Mouse (Mus musculus) megakaryocyte, embryonic 14.5 days (primary cell): ENCODE data around the gene Cops9. TPM values are rescaled to one million over a fixed set of nuclear protein-coding genes. Genes with fewer than 3 reads are reported as not detected.

Experiments
- H3K27me3 ChIP-seq: replicated peaks from 2 replicates; pipeline ENCODE3; 2012; ENCODE audit warnings: inconsistent platforms
- H3K36me3 ChIP-seq: replicated peaks from 2 replicates; pipeline ENCODE3; 2012; ENCODE audit warnings: low read length, inconsistent platforms, mixed read lengths
- H3K4me1 ChIP-seq: 2 replicates; pipeline ENCODE4 v1.6.1; 2012; ENCODE audit warnings: inconsistent platforms
- H3K4me3 ChIP-seq: replicated peaks from 2 replicates; pipeline ENCODE3; 2012; ENCODE audit warnings: moderate library complexity, mild to moderate bottlenecking, inconsistent platforms
- H3K9me3 ChIP-seq: 2 replicates; pipeline ENCODE4 v1.6.1; 2012; ENCODE audit warnings: inconsistent platforms
- FLI1 ChIP-seq: IDR thresholded peaks from 2 replicates; pipeline ENCODE4 v1.6.1; 2012; ENCODE audit warnings: low read length, inconsistent platforms, mixed read lengths
- GATA1 ChIP-seq: IDR thresholded peaks from 3 replicates; pipeline ENCODE4 v1.6.1; 2012; ENCODE audit warnings: mixed read lengths, low read length, inconsistent platforms, borderline replicate concordance
- polyA plus RNA-seq: library from polyadenylated mRNA; stranded (reverse); fragments of >175 nt; gene quantifications from 2 replicates; pipeline ENCODE4 v1.2.3, GENCODE M21; 2012; ENCODE audit warnings: low replicate concordance; ENCODE audit not compliant: insufficient read depth

Cops9 gene
- polyA plus RNA-seq, 1 experiment: 120 TPM

DNA sequence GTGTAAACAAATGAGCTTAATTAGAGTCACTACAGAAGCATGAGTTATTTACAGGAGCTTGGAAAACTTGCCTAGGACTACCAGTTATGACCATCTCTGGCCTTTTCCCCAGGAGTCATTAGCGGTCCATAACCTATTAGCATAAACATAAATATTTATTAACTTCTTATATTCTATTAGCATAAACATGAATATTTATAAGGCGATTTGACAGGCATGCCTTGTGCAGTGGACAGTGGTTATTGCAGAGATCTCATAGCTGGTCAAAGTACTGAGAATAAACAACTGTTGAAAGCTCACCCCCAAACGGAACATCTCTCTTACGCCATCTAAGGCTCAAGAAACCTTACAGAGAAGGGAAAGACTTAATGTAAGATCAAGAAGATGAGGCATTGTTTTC, 28.6 kb downstream of the Cops9 start:
- Histone ChIP-seq H3K9me3 (peaks cover 7% of the 10 kb centered on the region), H3K36me3 (no peaks in the 10 kb centered on the region), H3K4me1 (peaks cover 19% of the 10 kb centered on the region), H3K4me3 (no peak overlapping the region), H3K27me3 (peaks cover 47% of the 10 kb centered on the region)
- TF ChIP-seq GATA1 (no peak), FLI1 (no peak)

GRCm38 (mm10) chr1:92611008-92611407, 30.8 kb downstream of the Cops9 start:
- peaks cover 52% of the 10 kb centered on the region for H3K27me3 ChIP-seq
- no peak for TF ChIP-seq FLI1
- no peak for TF ChIP-seq GATA1
- H3K9me3 ChIP-seq: peaks cover 7% of the 10 kb centered on the region
- peaks cover 9% of the 10 kb centered on the region for H3K4me1 ChIP-seq
- no peaks in the 10 kb centered on the region for H3K36me3 ChIP-seq
- no peak overlapping the region for H3K4me3 ChIP-seq

- TF ChIP-seq FLI1 (no peak), GATA1 (no peak)
- Histone ChIP-seq H3K4me1 (peaks cover 4% of the 10 kb centered on the region; the same call in 1 of the 2 replicates), H3K27me3 (peaks cover 71% of the 10 kb centered on the region), H3K36me3 (no peaks in the 10 kb centered on the region), H3K9me3 (peaks cover 7% of the 10 kb centered on the region), H3K4me3 (no peak overlapping the region)
These were observed 34.1 kb downstream of the Cops9 start for GRCm38 (mm10) chr1:92607711-92608110.

GRCm38 (mm10) chr1:92605482-92605881, 36.3 kb downstream of the Cops9 start, which contains the start of gene Olfr1410:
Gene Olfr1410, plus strand, starts transcription at chr1:92605782.
- TF ChIP-seq FLI1 (no peak), GATA1 (no peak)
- H3K27me3 ChIP-seq: peaks cover 69% of the 10 kb centered on the region
- peaks cover 5% of the 10 kb centered on the region for H3K9me3 ChIP-seq
- no peak within 1 kb of the TSS for H3K4me3 ChIP-seq
- H3K36me3 ChIP-seq: no peaks in the 10 kb centered on the region
- H3K4me1 ChIP-seq: peaks cover 4% of the 10 kb centered on the region; the same call in 1 of the 2 replicates

DNA sequence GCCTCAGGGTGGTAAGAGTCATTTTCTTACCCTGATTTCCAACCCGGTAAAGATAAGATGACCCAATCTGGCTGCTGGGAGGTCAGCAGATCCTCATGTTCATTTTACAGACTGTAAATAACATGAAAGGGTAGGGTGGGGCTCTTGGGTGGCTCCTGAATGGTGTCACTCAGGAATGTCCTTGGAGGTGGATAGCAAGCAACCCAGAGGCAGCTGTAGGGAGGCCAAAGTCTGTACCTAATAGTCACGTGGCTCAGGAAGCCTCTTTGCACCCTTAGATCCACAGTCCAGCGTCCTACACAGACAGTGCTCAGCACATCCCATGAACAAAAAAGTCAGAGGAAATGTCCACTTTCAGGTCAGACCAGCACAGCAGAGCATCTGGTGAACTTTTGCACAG, 45.8 kb downstream of the Cops9 start:
- Histone ChIP-seq H3K4me1 (no peaks in the 10 kb centered on the region), H3K9me3 (no peaks in the 10 kb centered on the region), H3K27me3 (peaks cover 27% of the 10 kb centered on the region), H3K36me3 (no peaks in the 10 kb centered on the region), H3K4me3 (no peak overlapping the region)
- TF ChIP-seq GATA1: no peak
- TF ChIP-seq FLI1: no peak

- no peak within 1 kb of the TSS for H3K4me3 ChIP-seq
- no peaks in the 10 kb centered on the region for H3K36me3 ChIP-seq
- H3K4me1 ChIP-seq: no peaks in the 10 kb centered on the region
- TF ChIP-seq FLI1 (no peak), GATA1 (no peak)
- no peaks in the 10 kb centered on the region for H3K9me3 ChIP-seq
- H3K27me3 ChIP-seq: peaks cover 27% of the 10 kb centered on the region
These were observed 47.7 kb downstream of the Cops9 start, which contains the start of gene Olfr1411 for GRCm38 (mm10) chr1:92594111-92594510. Gene Olfr1411, plus strand, starts transcription at chr1:92594411.

Other genes with a start within 250 kb of the Cops9 start
- 20.9 and 27.2 TPM in 2 replicates for gene Ndufa10, start 168.1 kb downstream of the Cops9 start, polyA plus RNA-seq
- not detected in 2 replicates for gene Olfr1416, start 156.9 kb downstream of the Cops9 start, polyA plus RNA-seq
- gene Olfr1415, start 145.9 kb downstream of the Cops9 start, polyA plus RNA-seq: not detected in 2 replicates
- not detected in 2 replicates for gene Olfr1414, start 123.3 kb downstream of the Cops9 start, polyA plus RNA-seq
- gene Olfr1413, start 70.7 kb downstream of the Cops9 start, polyA plus RNA-seq: not detected in 2 replicates
- not detected in 2 replicates for gene Olfr1412, start 56.2 kb downstream of the Cops9 start, polyA plus RNA-seq
- not detected in 2 replicates for gene Olfr1411, start 47.6 kb downstream of the Cops9 start, polyA plus RNA-seq
- not detected in 2 replicates for gene Olfr1410, start 36.2 kb downstream of the Cops9 start, polyA plus RNA-seq
- not detected in 2 replicates for gene Olfr12, start 24.2 kb downstream of the Cops9 start, polyA plus RNA-seq
- 0.50 TPM in 1 of 2 replicates, not detected in the other for gene Otos, start 6.9 kb upstream of the Cops9 start, polyA plus RNA-seq
- 0.26 and 4.8 TPM in 2 replicates for gene Gpc1, start 189.7 kb upstream of the Cops9 start, polyA plus RNA-seq